Mouse (Mus musculus): ENCODE data around the gene Thumpd1.
A peak's percentile ranks its signal among the peaks of the same experiment; 100 is the strongest.

Thumpd1 gene

DNA sequence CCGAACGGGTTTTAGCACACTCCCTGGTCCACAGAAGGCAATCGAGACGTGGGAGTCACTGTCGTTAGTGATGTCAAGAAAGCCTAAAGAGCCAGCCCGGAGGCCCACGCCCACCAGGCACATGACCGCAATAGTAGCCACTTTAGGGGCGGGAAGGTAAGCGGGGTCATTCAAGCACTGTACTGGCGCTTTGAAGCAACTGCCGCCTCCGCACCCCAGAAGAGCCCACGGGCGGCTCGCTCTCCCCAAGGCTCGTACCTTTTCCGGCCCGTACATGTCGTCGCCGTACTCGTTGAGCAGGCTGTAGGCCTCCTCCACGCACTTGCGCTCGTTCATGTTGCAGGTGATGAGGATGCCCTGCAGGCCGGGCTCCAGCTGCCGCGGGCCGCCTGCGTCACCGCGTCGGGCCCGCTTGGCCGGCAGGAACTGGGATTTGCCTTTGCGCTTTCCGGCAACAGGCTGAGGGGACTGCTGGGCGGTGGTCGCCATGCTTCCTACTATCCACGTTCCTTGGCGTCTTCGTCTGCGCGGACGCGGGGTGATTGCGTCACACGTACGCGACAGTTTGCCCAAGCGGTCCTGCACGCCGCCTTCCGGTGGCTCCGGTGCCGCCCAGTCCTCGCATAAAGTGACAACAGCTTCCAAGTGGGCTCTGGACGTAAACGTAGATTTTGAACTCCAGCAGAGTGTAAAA lies at the start of gene Thumpd1:
TSS of gene Thumpd1 (minus strand) at position 546 of the 694 bp plus-strand sequence.
- peak; percentile 98 for DNase-seq

DNA sequence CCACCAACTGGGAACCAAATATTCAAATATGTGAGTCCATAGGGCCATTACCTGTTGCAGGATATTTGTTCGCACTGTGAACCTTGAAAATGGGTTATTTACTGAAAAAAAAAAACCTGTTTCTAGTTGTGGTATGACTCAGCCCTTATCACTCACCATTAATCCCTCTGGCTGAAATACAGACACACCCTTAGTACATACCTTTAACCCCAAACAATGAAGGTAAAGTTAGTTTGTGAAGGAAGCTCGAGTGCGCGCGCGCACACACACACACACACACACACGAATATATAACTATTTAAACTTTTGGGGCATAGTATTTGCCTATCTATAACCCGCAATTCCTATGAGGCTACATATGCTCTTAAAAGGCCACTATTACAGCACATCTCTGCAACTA lies 49.3 kb upstream of the Thumpd1 start:
- no peak for DNase-seq

DNA sequence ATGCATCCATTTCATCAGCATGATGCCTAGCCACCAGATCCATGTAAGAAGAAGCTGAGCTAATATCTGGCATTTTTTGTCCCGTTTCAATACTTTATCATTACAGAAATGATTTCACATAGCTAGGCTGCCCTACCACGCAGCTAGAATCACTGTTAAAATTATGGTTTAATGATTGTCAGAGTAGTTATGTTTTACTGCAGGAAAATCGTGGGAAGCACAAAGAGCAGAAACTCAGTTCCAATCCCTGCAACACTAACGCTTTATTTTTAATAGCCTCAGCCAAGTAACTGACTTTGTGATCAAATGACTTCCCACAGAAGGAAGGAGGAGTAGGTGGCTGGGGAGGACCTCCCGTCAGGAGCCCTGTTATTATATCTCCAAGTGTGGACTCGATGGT lies 46.4 kb upstream of the Thumpd1 start:
- DNase-seq: no peak

DNA sequence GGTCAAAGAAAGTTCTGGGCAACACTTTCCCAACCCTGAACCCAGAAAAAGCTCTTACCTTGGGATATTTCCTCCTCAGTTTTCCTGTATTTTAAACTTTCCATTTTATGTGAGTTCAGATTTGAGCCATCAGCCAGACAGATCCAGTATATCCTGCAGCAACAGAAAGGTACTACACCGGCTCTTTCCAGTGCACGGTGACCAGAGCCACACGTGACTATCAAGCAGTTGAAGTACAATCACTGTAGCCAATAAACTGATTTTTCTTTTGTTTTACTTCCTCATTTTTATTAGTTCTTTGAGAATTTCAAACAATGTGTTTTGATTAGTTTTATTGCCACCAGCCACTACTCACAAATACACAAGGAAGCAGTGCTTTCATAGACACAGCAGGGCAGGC lies 43.8 kb upstream of the Thumpd1 start:
- no peak for DNase-seq

DNA sequence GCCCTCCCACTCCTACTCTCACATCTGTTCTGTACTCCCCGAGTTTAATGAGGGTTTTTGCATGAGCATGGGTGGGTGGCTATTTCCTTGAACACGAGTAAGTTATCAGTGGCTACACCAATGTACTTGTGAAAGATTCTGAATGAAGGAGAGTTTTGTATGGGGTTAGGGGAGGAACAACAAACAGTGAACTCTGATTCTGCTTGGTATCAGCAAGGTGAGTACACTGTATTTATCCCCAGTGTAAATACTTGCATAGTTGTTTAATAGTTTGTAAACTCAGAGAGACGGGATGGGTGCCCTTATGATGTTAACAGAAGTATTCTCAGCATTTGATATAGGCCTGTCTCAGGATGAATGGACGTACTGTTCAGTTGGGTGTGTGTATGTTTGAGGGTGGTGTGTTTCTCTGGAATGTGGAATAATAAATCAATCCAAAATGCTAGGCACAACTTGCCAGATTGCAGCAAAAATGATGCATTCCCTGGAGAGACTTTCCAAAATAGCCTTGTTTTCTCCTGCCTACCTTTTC lies 41.6 kb upstream of the Thumpd1 start:
- DNase-seq: no peak

DNA sequence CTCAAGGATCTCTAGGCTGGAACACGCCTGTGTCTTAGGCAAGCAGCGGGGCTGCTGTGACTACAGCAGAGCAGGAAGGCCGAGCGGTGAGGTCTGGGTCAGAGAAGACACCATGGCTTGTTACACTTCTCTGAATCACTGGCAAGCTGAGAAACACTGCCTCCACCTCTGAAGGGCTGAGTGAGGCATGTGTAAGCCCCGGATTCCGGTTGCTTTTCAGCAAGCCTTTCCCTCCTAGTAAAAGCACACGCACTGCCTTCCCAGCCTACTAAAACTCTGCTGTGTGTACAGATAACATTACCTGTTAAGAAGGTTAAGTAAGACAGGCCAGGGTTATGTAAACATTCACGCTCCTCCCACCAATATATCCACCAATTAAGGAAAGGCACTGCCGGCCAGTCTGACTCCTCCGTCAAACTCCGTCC lies 39.9 kb upstream of the Thumpd1 start, which contains the start of gene Acsm3:
TSS of gene Acsm3 (plus strand) at position 397 of the 425 bp plus-strand sequence.
- no peak for DNase-seq

DNA sequence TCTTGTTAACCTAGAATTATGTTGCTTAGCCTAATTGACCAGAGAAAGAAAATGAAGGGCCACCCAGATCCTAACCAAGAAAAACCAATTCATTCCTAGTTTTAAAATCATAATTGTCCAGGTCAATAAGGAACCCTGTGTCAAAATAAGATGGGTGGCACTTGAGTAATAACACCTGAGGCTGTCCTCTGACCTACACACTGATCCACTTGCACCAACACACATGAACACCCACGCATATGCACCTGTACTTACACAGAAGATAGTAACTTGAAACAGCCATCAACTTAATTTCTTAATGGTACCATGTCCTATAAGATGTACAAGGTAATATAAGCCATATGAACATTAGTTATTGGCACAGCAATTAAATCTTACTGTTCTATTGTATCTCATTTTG lies 33.1 kb upstream of the Thumpd1 start:
- DNase-seq: no peak

DNA sequence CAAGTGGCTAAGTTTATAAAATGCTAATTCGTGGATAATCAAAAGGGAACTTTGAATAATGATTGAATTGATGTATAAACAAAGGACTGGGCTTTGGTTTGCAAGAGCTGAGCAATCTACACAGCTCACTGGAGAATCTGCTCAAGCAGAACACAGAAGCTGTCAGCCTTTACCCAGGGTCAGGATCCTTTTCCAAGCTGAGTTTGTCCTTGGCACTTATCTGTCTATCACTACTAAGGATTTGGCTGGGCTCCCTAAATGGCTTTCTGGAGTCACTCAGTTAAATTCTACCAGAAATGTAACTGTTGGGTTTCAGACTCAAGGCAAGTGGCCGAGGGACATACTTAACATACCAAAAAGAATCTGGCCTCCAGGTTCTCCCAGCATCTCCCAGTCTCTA lies 29.3 kb upstream of the Thumpd1 start:
- DNase-seq: no peak

DNA sequence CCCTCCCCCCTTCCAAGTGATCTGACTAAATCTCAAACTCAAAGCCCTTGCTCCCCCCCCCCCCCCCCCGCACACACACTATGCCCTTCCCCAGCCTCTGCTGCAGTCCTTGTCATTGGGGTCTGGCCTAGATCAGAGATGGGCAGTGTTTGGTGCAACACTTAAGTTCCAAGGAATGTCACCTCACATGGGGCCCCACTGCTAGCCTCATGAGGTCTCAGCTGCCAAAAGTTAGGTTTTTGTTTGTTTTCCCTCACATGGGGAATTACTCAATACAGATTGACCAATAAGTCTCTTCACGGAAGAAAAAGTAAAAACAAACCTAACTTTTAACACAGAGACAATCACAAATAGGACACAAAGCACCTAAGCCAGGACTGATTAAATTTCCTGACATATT lies 28.2 kb upstream of the Thumpd1 start:
- no peak for DNase-seq

DNA sequence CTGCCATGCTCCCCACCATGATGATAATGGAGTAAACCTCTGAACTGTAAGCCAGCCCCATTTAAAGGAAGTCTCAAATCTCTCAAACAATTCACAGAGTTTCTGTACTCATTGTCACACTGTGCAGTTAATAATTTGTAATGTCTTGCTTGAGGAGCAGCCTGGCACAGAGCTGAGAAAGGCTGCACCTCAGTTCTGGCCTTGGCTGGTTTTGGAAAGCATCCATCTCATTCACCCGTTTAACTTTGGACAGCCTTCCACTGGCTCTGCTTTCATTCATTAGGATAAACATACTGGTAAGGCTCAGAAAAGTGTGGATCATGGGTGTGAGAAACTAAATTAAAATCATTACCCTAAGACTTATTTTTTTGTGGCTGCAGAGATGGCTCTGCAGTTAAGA lies 25.3 kb upstream of the Thumpd1 start:
- no peak for DNase-seq

DNA sequence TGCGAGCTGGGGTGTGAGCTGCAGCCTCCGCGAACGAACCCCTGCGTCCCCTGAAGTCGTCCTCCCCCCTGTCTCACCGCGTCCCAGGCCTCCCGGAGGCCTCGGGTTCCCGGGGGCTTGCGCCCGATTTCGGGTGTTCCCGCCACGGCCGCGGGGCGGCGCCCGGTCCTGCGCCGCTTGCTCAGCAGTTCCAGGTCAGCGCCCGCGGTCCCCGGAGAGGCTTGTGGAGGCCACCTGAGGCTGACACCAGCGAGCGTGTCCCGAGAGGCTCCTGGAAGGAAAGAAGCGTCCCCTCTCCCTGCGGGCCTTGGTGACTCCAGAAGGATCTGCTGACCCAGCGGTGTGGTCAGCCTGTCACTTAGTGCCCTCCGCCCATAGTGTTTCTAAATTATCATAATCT lies 23.7 kb upstream of the Thumpd1 start:
- DNase-seq: peak; percentile 51

DNA sequence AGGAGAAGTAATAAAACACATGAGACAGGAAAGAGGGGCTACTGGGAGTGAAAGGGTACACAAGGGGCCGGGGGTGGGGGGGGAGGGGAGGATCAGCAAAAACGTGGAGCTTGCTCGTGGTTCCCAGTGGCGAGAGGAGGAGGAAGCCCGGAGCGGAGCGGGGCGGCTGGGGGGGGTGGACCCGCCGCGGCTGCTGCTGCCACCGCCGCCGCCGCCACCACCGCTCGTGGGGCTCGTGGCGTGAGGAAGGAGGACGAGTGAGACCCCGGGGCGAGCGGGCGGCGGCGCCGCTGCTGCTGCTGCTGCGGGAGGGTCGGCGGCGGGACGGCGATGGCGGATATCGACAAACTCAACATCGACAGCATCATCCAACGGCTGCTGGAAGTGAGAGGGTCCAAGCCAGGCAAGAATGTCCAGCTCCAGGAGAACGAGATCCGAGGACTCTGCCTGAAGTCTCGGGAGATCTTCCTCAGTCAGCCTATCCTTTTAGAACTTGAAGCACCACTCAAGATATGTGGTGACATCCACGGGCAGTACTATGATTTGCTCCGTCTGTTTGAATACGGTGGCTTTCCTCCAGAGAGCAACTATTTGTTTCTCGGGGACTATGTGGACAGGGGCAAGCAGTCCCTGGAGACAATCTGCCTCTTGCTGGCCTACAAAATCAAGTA lies 19.3 kb upstream of the Thumpd1 start:
- DNase-seq: peak; percentile 18

DNA sequence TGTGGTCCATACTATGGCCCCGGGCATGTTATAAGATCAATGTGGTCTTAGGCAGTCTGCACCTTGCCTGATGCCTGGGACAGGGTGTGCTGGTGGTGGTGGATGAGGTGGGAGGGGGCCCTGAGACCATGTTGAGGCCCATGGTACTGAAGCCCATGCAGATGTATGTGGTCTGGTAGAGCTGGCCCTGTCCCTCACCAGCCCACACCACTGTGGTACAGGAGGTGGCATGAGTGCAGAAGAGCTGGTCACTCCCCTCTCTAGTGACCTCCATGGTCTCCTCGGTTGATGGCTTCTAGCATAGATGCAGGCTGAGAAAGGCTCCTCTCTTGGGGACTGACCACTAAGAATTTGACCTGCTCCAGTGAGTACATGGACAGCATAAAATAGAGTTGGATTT lies 18.3 kb upstream of the Thumpd1 start:
- no peak for DNase-seq

DNA sequence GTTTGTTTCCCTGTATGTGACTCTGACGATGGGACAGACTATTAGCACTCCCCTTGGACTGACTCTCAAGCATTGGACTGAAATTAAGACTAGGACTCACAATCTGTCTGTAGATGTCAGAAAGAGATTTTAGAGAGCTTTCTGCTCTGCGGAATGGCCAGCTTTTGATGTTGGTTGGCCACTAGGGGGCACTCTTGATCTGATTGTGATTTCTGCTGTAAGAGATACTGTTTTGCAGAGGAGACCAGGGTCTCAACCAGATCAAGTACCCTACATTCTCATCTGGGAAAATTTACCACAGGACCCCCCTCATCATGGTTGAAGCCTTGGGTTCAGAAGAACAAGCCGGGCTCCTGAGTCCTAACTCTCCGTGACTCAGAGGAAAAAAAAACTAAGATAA lies 10.7 kb upstream of the Thumpd1 start:
- peak; percentile 44 for DNase-seq

DNA sequence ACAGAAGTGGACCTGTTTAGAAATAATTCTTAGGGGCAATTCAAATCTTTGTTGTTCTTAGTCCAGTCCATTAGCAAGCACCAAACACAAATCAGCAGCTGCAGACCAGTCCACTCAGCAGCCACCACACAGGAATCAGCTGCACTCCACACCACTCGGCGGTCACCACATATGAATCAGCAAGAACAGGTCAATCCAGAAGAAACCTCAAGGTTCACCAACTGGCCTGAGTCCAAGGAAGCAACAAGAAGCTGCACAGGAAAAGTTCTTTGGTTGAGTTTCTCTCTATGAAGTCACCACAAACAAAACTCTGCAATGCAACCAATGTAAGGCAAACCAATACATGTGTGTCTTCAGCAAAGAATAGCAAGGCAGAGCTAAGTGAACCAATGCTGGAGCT lies 7.0 kb upstream of the Thumpd1 start:
- no peak for DNase-seq

DNA sequence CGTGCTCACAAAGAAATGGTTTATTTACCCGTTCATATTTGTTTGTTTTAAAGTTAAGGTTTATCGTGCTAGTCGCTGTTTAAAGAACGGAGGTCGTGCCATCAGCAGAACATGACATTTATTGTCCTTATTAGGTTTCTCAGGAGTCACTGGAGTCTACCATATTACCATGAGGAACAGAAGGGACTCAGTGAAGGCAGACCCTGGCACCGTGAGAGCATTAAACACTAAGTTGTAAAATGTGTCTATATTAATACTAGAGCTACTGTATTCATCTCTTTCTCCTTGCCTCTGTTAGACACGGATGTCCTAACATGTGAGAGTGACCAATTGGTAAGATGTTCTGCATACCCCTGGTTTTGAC lies 331 bp upstream of the Thumpd1 start:
- DNase-seq: no peak

DNA sequence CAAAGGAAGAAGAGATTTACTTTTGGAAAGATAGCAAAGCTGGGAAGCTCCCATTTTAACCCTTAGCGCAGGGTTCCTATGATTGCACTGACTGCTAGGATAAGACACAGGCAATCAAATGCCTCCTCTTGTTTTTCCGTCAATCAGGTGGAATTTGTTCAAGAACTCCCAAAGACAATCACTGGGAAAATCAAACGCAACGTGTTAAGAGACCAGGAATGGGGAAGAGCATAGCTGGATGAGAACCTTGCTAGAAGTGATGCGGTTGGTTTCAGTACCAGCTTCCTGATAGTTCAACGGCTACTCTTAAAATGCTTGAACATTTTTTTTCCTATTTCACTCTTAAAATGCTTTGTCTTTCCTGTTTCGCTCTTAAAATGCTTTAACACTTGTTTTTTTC lies 6.5 kb downstream of the Thumpd1 start:
- DNase-seq: no peak

DNA sequence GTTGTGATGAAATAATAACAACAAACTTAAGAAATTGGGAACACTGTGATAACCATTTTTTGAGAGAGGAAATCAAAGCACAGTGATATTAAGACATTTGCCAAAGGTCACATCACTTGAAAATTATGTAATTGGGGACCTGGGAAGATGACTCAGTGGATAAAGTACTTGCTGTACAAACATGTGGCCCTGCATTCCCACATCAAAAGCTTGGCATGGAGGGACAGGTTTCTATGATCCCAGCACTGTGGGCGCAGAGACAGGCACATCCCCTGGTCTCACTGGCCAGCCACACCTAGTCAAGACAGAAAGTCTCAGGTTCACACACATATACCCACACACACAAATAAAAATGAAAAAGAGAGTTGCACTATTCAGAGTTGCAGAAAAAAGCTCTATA lies 25.7 kb downstream of the Thumpd1 start:
- no peak for DNase-seq

DNA sequence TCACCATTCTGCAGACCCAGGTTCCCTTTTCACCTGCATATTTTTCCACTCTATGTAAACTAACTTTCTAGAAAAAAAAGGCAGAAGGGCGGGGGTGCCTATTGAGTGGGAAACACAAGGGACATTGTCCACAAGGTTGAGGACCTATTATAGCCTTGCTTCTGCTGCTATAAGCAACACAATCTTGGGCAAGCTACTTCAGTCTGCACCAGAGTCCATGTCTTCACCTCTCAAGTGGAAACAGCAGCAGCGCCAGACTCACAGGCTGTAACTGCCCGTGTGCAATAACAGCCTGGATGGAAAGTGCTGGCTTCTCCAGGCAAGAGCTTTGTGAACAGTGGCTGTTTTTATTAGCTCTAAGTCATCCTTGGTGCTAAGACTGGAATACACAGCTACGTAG lies 28.3 kb downstream of the Thumpd1 start:
- no peak for DNase-seq

DNA sequence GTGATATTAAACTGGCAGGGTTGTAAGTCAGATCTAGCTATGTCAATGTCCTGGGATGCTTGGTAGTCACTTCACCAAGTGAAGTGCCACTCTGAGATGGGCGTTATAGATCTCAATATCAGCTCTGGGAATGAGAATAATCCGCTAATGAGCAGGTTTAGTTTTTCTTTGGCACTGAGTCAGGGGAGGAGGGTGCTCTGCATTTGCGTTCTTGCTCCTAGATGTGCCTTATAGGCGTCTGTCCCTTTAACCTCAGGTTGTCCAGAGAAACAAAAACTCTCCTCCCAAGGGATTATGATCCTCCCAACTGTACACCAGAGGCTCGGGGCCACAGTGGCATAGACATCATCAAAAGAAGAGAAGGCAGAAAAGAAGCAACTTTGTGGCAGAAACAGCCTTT lies 30.9 kb downstream of the Thumpd1 start, which contains the start of gene Acsm4:
TSS of gene Acsm4 (plus strand) at position 301 of the 400 bp plus-strand sequence.
- no peak for DNase-seq

DNA sequence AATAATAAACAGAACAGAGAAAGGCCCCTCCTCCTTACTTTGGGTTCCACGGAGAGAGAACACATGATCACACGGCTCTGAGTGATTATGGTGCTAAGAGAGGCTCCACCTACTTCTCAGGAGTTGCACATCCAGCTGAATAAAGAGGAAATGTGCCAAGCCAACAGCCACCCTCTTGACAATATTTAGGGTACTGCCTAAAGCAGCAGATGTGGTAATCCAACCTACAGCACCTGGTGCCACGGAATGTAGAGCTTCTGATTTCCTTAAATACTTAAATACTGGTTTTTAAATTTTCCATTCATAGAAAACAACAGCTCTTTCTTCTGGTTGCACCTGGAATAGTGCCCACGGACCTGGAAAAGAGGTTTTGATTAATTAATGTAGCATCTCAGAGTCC lies 37.9 kb downstream of the Thumpd1 start:
- no peak for DNase-seq

DNA sequence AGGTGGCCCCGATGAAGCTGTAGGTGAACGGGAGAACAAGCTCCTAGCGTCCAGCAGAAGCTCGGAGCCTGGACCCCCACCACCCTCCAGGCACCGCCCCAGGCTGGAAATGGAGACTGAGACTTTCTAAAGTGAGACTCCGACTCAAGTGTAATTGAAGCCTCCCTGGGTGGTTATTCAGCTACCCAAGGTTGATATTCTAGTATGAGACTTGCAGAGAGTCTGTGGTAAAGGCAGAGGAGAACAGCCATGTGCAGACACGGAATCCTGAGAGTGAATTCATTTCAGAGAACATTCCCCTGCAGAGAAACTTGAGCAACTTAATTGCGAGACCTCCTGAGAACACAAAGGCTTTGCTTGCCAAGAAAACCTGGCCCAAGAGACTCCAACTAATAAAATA lies 40.5 kb downstream of the Thumpd1 start:
- DNase-seq: no peak

DNA sequence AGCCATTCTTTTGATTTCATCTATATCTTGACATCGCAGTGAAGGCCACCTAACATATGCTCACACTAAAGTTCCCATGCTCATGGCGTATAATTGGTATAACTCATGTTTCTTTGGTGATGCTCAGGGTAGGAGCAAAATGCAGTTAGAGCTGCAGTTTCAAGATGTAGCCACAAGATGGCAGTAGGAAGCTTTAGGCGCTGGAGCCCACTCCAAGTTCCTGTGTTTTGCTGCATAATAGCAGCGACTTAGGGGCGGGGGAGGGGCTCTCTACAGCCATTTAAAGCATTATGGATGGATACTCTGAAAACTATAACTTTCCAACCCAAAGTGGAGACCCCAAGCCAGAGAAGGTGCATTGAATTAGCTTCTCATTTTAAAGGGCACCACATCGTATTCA lies 47.1 kb downstream of the Thumpd1 start:
- DNase-seq: peak; percentile 41

DNA sequence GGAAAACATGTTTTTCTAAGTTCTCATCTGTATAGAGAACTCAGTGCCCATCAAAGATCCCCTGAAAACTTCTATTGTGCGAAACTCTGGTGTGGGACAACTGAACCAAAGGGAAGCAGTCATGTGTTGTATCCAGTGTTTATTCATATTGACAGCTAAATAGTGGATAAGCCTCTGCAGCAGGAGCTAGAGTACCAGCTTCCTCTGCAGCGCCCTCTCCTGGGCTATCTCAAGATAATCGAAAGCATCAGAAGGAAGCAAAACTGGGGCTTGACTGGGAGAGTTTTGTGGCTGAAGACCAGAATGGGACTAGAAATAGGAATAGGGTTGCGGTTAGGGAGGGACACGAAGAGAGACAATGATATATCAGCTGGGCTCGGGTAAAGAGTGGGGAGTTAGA lies 49.7 kb downstream of the Thumpd1 start:
- DNase-seq: peak; percentile 26

DNA sequence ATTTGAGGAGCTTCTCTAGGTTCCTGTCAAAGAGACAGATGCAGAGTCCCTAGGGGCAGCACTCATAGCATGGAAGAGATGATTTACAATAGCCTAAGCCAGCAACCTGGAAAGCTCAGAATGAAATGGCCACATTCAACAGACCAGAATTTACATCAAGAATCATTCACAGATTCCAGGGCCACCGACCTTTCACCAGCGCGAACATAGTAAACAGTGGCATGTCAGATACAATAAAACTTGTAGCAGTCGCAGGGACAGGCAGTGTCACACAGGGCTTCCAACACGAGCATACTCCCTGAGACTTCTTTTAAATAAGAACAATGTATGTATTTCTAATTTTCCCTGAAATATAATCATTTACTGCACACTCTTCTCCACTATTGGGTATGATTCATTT lies 50.2 kb downstream of the Thumpd1 start:
- no peak for DNase-seq
